Mouse (Mus musculus) thymus, adult 2 months (tissue): Measurements from ENCODE around the gene Fam117b. TPM values are rescaled to one million over a fixed set of nuclear protein-coding genes. Genes with fewer than 3 reads are reported as not detected.

Experiments used
- DNase-seq: peaks from one replicate; pipeline ENCODE4 v3.0.0; 2021
- H3K27ac ChIP-seq: fragments of 200-500 bp; 2 replicates; pipeline ENCODE4 v1.5.1; 2012; ENCODE audit warnings: low read length, control low read depth; ENCODE audit not compliant: control insufficient read depth, insufficient read depth
- H3K27me3 ChIP-seq: fragments of 200-500 bp; 2 replicates; pipeline ENCODE4 v1.6.1; 2012; ENCODE audit warnings: mild to moderate bottlenecking, low read length, moderate library complexity, mixed read lengths; ENCODE audit not compliant: control insufficient read depth, insufficient read depth
- H3K36me3 ChIP-seq: fragments of 200-500 bp; 2 replicates; pipeline ENCODE4 v1.6.1; 2012; ENCODE audit warnings: mild to moderate bottlenecking, low read length, moderate library complexity; ENCODE audit not compliant: control insufficient read depth, insufficient read depth
- H3K4me1 ChIP-seq: fragments of 200-500 bp; replicated peaks from 2 replicates; pipeline ENCODE4 v1.6.1; 2012; ENCODE audit warnings: low read length; ENCODE audit not compliant: control insufficient read depth, insufficient read depth
- H3K4me3 ChIP-seq: fragments of 200-500 bp; 2 replicates; pipeline ENCODE4 v1.5.1; 2012; ENCODE audit warnings: mild to moderate bottlenecking, low read length, control low read depth, moderate library complexity; ENCODE audit not compliant: control insufficient read depth, insufficient read depth
- CTCF ChIP-seq: fragments of 200-500 bp; IDR thresholded peaks from 2 replicates; pipeline ENCODE4 v1.5.1; 2012; ENCODE audit warnings: mild to moderate bottlenecking, control low read depth, low read length, moderate library complexity, borderline replicate concordance; ENCODE audit not compliant: control insufficient read depth, poor library complexity, insufficient read depth; ENCODE audit errors: extremely low read depth
- POLR2A ChIP-seq: fragments of 200-500 bp; IDR thresholded peaks from 2 replicates; pipeline ENCODE4 v1.6.1; 2012; ENCODE audit warnings: mild to moderate bottlenecking, low read length, control low read depth, moderate library complexity; ENCODE audit not compliant: control insufficient read depth, poor library complexity, insufficient read depth; ENCODE audit errors: extremely low read depth
- WGBS: fragments of 180-500 bp; shearing (Covaris S2); methylation state at CpG from one replicate; pipeline ENCODE4 v1.1.7; 2018; 5-methylcytosine and 5-hydroxymethylcytosine counted together
- polyA plus RNA-seq: library from polyadenylated mRNA; depleted of rRNA; stranded (reverse); fragments of >200 nt; gene quantifications from 2 replicates; pipeline ENCODE4 v1.2.3, GENCODE M21; 2012

The Fam117b gene
- polyA plus RNA-seq, 1 experiment = 9.7 TPM

GRCm38 (mm10) chr1:59888018-59888417 is 24.8 kb upstream of the Fam117b start:
- Histone ChIP-seq H3K4me3 (no peak overlapping the region), H3K36me3 (no peaks in the 10 kb centered on the region), H3K27ac (no peak overlapping the region), H3K27me3 (no peaks in the 10 kb centered on the region), H3K4me1 (no peaks in the 10 kb centered on the region)
- no peak for DNase-seq
- TF ChIP-seq POLR2A (no peak), CTCF (no peak)

- DNase-seq = no peak
- H3K4me1 ChIP-seq = peaks cover 3% of the 10 kb centered on the region; the same call in 1 of the 2 replicates
- no peak overlapping the region for H3K27ac ChIP-seq
- H3K27me3 ChIP-seq = no peaks in the 10 kb centered on the region
- no peak for TF ChIP-seq POLR2A
- TF ChIP-seq CTCF = no peak
- WGBS = 93% methylated on average over 4 of the region's 4 CpGs
- no peak overlapping the region for H3K4me3 ChIP-seq
- H3K36me3 ChIP-seq = no peaks in the 10 kb centered on the region
Observed at GRCm38 (mm10) chr1:59891185-59891584, 21.6 kb upstream of the Fam117b start.

GRCm38 (mm10) chr1:59892777-59893176 is 20.0 kb upstream of the Fam117b start:
- no peak overlapping the region for H3K4me3 ChIP-seq
- H3K36me3 ChIP-seq = no peaks in the 10 kb centered on the region
- WGBS = 94% methylated on average over 8 of the region's 8 CpGs
- DNase-seq = no peak
- H3K27ac ChIP-seq = no peak overlapping the region
- no peaks in the 10 kb centered on the region for H3K27me3 ChIP-seq
- no peak for TF ChIP-seq CTCF
- TF ChIP-seq POLR2A = no peak
- H3K4me1 ChIP-seq = peaks cover 3% of the 10 kb centered on the region; the same call in 1 of the 2 replicates

- no peak for TF ChIP-seq CTCF
- TF ChIP-seq POLR2A = no peak
- WGBS = 97% methylated on average over 4 of the region's 4 CpGs
- no peak overlapping the region for H3K4me3 ChIP-seq
- H3K27ac ChIP-seq = no peak overlapping the region
- H3K4me1 ChIP-seq = peaks cover 3% of the 10 kb centered on the region; the same call in 1 of the 2 replicates
- no peaks in the 10 kb centered on the region for H3K27me3 ChIP-seq
- H3K36me3 ChIP-seq = no peaks in the 10 kb centered on the region
- no peak for DNase-seq
Observed at GRCm38 (mm10) chr1:59894025-59894424, 18.8 kb upstream of the Fam117b start.

- TF ChIP-seq CTCF (no peak), POLR2A (no peak)
- Histone ChIP-seq H3K4me3 (no peak overlapping the region), H3K4me1 (peaks cover 3% of the 10 kb centered on the region; the same call in 1 of the 2 replicates), H3K36me3 (no peaks in the 10 kb centered on the region), H3K27ac (no peak overlapping the region; the same call in 1 of the 2 replicates), H3K27me3 (no peaks in the 10 kb centered on the region)
- 5% methylated on average over 4 of the region's 4 CpGs for WGBS
- DNase-seq = no peak
Observed at GRCm38 (mm10) chr1:59895456-59895855, 17.4 kb upstream of the Fam117b start.

- WGBS = 89% methylated on average over 5 of the region's 5 CpGs
- Histone ChIP-seq H3K27me3 (no peaks in the 10 kb centered on the region), H3K4me1 (peaks cover 3% of the 10 kb centered on the region; the same call in 1 of the 2 replicates), H3K36me3 (no peaks in the 10 kb centered on the region), H3K27ac (no peak overlapping the region), H3K4me3 (no peak overlapping the region)
- no peak for DNase-seq
- no peak for TF ChIP-seq CTCF
Observed at GRCm38 (mm10) chr1:59897147-59897798, 15.5 kb upstream of the Fam117b start.

GRCm38 (mm10) chr1:59899679-59900078 is 13.1 kb upstream of the Fam117b start:
- no peak overlapping the region for H3K27ac ChIP-seq
- 92% methylated on average over 2 of the region's 2 CpGs for WGBS
- DNase-seq = no peak

More at GRCm38 (mm10) chr1:59899679-59900078, 13.1 kb upstream of the Fam117b start:
- Histone ChIP-seq H3K27me3 (no peaks in the 10 kb centered on the region), H3K4me3 (no peak overlapping the region), H3K36me3 (no peaks in the 10 kb centered on the region), H3K4me1 (peaks cover 3% of the 10 kb centered on the region; the same call in 1 of the 2 replicates)
- TF ChIP-seq POLR2A = no peak
- no peak for TF ChIP-seq CTCF
